Comparison of ENCODE assay signal across 10 mouse cellular contexts in the genomic region with DNA sequence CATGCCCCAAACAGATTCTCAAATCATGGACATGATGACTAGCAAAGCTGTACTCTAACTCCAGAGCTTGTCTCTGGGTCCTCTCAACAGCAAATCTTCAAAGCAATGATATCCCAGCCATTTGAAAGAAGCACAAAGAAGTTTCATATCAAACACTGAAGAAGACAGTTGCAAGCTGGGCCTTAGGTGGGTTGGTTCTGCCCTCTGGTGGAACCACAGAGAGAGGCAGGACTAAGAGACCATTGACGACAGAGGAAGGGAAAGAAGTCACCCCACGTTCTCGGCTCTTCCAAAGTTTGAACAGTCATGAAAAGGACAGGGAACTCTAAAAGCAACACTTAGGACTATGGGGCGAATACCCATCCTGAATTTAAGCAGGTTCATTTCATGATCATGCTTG. TPM values are rescaled to one million over a fixed set of nuclear protein-coding genes. Genes with fewer than 3 reads are reported as not detected.
DNase-seq lines count a peak whose midpoint lies in the region; ATAC-seq and TF ChIP-seq lines count a peak whose summit lies in the region.
"Had no signal": no experiment of that assay in that cellular context is flagged by ENCODE, and none has a peak within 500 bp of the region (broad histone marks: within the 10 kb centered on the region; RNA-seq: fewer than 3 reads in every experiment).

No protein-coding gene starts in this region.

- no peaks in the 10 kb centered on the region for H3K4me1 ChIP-seq in kidney, postnatal 0 days (replicated peaks; ENCODE audit: insufficient read depth, low read length)
- no peaks in the 10 kb centered on the region for H3K4me1 ChIP-seq in kidney, embryonic 15.5 days
- H3K4me1 ChIP-seq in ES-Bruce4 (ENCODE audit: control insufficient read depth, insufficient read depth, low read length), result no peaks in the 10 kb centered on the region
- H3K4me1 ChIP-seq in limb, embryonic 10.5 days, result no peaks in the 10 kb centered on the region
- H3K4me1 ChIP-seq: liver, embryonic 13.5 days had no signal

- H3K4me2 ChIP-seq in kidney, postnatal 0 days (ENCODE audit: low read length), result no peak overlapping the region
- no peak overlapping the region for H3K4me2 ChIP-seq in kidney, embryonic 15.5 days
- H3K4me2 ChIP-seq: liver, embryonic 13.5 days had no signal

- no peak for TF ChIP-seq POLR2A in ES-Bruce4 (IDR thresholded peaks at IDR 0.05; ENCODE audit: insufficient read depth, low read length)

- ATAC-seq in kidney, postnatal 0 days (replicated peaks; ENCODE audit: low FRiP score, low read depth), result no peak
- no peak for ATAC-seq in kidney, embryonic 15.5 days (replicated peaks; ENCODE audit: low FRiP score)
- ATAC-seq in granulocyte monocyte progenitor cell, adult 5-6 weeks (replicated peaks; ENCODE audit: poor library complexity, severe bottlenecking), result peak; percentile 73

- peak; percentile 80 for TF ChIP-seq CTCF in kidney, postnatal 0 days (IDR thresholded peaks at IDR 0.05; ENCODE audit: low read depth)
- TF ChIP-seq CTCF in C2C12 (IDR thresholded peaks at IDR 0.05; ENCODE audit: control insufficient read depth, insufficient read depth, insufficient read length), result peak; percentile 21
- TF ChIP-seq CTCF in ES-Bruce4 (IDR thresholded peaks at IDR 0.05; ENCODE audit: low read depth, low read length), result peak; percentile 80

- no peak overlapping the region for H3K27ac ChIP-seq in kidney, postnatal 0 days
- H3K27ac ChIP-seq in kidney, embryonic 15.5 days, result no peak overlapping the region
- no peak overlapping the region for H3K27ac ChIP-seq in ES-Bruce4 (ENCODE audit: insufficient read depth, low read length)
- H3K27ac ChIP-seq in limb, embryonic 10.5 days, result no peak overlapping the region
- H3K27ac ChIP-seq: liver, embryonic 13.5 days had no signal

- no peak overlapping the region for H3K4me3 ChIP-seq in kidney, postnatal 0 days (replicated peaks; ENCODE audit: low read depth, low read length)
- no peak overlapping the region for H3K4me3 ChIP-seq in kidney, embryonic 15.5 days (replicated peaks)
- H3K4me3 ChIP-seq in C2C12 (ENCODE audit: insufficient read depth, poor library complexity, severe bottlenecking) (no peak overlapping the region), ES-Bruce4 (ENCODE audit: low read depth, low read length) (no peak overlapping the region)
- H3K4me3 ChIP-seq in limb, embryonic 10.5 days, result no peak overlapping the region
- H3K4me3 ChIP-seq: erythroblast, embryonic 14.5 days; liver, embryonic 13.5 days had no signal

- no peaks in the 10 kb centered on the region for H3K27me3 ChIP-seq in kidney, postnatal 0 days (ENCODE audit: insufficient read depth, low read length)
- H3K27me3 ChIP-seq in kidney, embryonic 15.5 days, result no peaks in the 10 kb centered on the region
- H3K27me3 ChIP-seq in C2C12 (ENCODE audit: control insufficient read depth, insufficient read depth, insufficient read length) (peaks cover 3% of the 10 kb centered on the region), ES-Bruce4 (ENCODE audit: control insufficient read depth, insufficient read depth, low read length, poor library complexity, severe bottlenecking) (no peaks in the 10 kb centered on the region)
- no peaks in the 10 kb centered on the region for H3K27me3 ChIP-seq in limb, embryonic 10.5 days (ENCODE audit: low read depth, poor library complexity, severe bottlenecking)
- H3K27me3 ChIP-seq: liver, embryonic 13.5 days had no signal

- H3K79me2 ChIP-seq in C2C12 (ENCODE audit: control insufficient read depth, insufficient read depth), result no peaks in the 10 kb centered on the region

- DNase-seq in kidney, postnatal 0 days (ENCODE audit: low spot score), result peak; percentile 42
- peak; percentile 37 for DNase-seq in retina, postnatal 1 day
- DNase-seq in cerebellum, adult 8-10 months, result no peak
- DNase-seq in limb, embryonic 10.5 days (ENCODE audit: low spot score), result no peak
- DNase-seq: liver, embryonic 13.5 days had no signal

- TF ChIP-seq EP300 in ES-Bruce4 (IDR thresholded peaks at IDR 0.05; ENCODE audit: insufficient read depth, low read depth, low read length), result no peak

- H3K9me3 ChIP-seq in kidney, postnatal 0 days (replicated peaks; ENCODE audit: low read length), result no peaks in the 10 kb centered on the region
- H3K9me3 ChIP-seq in kidney, embryonic 15.5 days (replicated peaks), result no peaks in the 10 kb centered on the region
- no peaks in the 10 kb centered on the region for H3K9me3 ChIP-seq in ES-Bruce4 (replicated peaks; ENCODE audit: control insufficient read depth, insufficient read depth, low read length, poor library complexity, severe bottlenecking)
- H3K9me3 ChIP-seq in limb, embryonic 10.5 days (replicated peaks), result no peaks in the 10 kb centered on the region
- H3K9me3 ChIP-seq: liver, embryonic 13.5 days had no signal

- H3K36me3 ChIP-seq in kidney, postnatal 0 days (ENCODE audit: insufficient read depth, low read length), result no peaks in the 10 kb centered on the region
- H3K36me3 ChIP-seq in kidney, embryonic 15.5 days, result no peaks in the 10 kb centered on the region
- H3K36me3 ChIP-seq in C2C12 (ENCODE audit: control insufficient read depth, insufficient read depth) (no peaks in the 10 kb centered on the region), ES-Bruce4 (ENCODE audit: control insufficient read depth, insufficient read depth, low read length, poor library complexity, severe bottlenecking) (no peaks in the 10 kb centered on the region)
- no peaks in the 10 kb centered on the region for H3K36me3 ChIP-seq in limb, embryonic 10.5 days
- H3K36me3 ChIP-seq: liver, embryonic 13.5 days had no signal

- H3K79me3 ChIP-seq in C2C12 (ENCODE audit: low read depth), result no peaks in the 10 kb centered on the region

- H3ac ChIP-seq in C2C12 (ENCODE audit: control insufficient read depth, insufficient read length, low read depth), result no peak overlapping the region

- WGBS in kidney, postnatal 0 days, result 19% methylated on average over 4 of the region's 4 CpGs
- WGBS in kidney, embryonic 15.5 days, result 19% methylated on average over 4 of the region's 4 CpGs
- 28% methylated on average over 4 of the region's 4 CpGs for WGBS in limb, embryonic 10.5 days

- no peak overlapping the region for H3K9ac ChIP-seq in kidney, postnatal 0 days (ENCODE audit: low read depth, low read length)
- no peak overlapping the region for H3K9ac ChIP-seq in kidney, embryonic 15.5 days
- H3K9ac ChIP-seq in ES-Bruce4 (ENCODE audit: low read depth, poor library complexity, severe bottlenecking), result no peak overlapping the region
- H3K9ac ChIP-seq: liver, embryonic 13.5 days had no signal

TF ChIP-seq in C2C12, 6 proteins besides CTCF, POLR2A, EP300 and RAD21:
- no peak for TF ChIP-seq MYOD1 (IDR thresholded peaks at IDR 0.05; ENCODE audit: control insufficient read depth, insufficient read length, low read depth)
- TF ChIP-seq MAX (IDR thresholded peaks at IDR 0.05), result no peak
- no peak for TF ChIP-seq MYOG (IDR thresholded peaks at IDR 0.05; ENCODE audit: control insufficient read depth, extremely low read depth, insufficient read length)
- no peak for TF ChIP-seq CEBPB (IDR thresholded peaks at IDR 0.05; ENCODE audit: low read depth)
- TF ChIP-seq FOSL1 (IDR thresholded peaks at IDR 0.05; ENCODE audit: insufficient read depth, low read length, poor library complexity, severe bottlenecking), result no peak
- TF ChIP-seq USF1 (IDR thresholded peaks at IDR 0.05; ENCODE audit: low read depth), result no peak

RNA-seq across cellular contexts. Expression of a gene that starts 18.5 kb away (rescaled TPM):
- 29.3 and 38.3 TPM in 2 replicates for polyA plus RNA-seq in kidney, postnatal 0 days (2015; fragmentation: Nextera tagmentation; extraction: Ambion mirVana)
- polyA plus RNA-seq in kidney, embryonic 15.5 days (2015; fragmentation: Nextera tagmentation; extraction: Ambion mirVana), result 75.5 and 79.6 TPM in 2 replicates
- polyA plus RNA-seq in C2C12 (2012; fragmentation: generic; extraction: Trizol) (19.9 TPM), ES-Bruce4 (2011; ENCODE audit: insufficient read depth, insufficient read length, low read depth, missing spikeins) (82.6 and 90.1 TPM in 2 replicates)
- 29.8 and 59.8 TPM in 2 replicates for total RNA-seq in granulocyte monocyte progenitor cell, adult 5-6 weeks (2014; fragmentation: Nextera tagmentation)
- 49.0 and 57.4 TPM in 2 replicates for total RNA-seq in granulocyte monocyte progenitor cell, adult 5-6 weeks (2017)
- polyA plus RNA-seq in limb, embryonic 10.5 days (2016; fragmentation: Nextera tagmentation; extraction: Ambion mirVana), result 106 and 125 TPM in 2 replicates

RNA-seq across cellular contexts. Expression of a gene that starts 36.8 kb away (rescaled TPM):
- polyA plus RNA-seq in kidney, postnatal 0 days (2015; fragmentation: Nextera tagmentation; extraction: Ambion mirVana), result 13.1 and 13.3 TPM in 2 replicates
- 14.5 and 15.3 TPM in 2 replicates for polyA plus RNA-seq in kidney, embryonic 15.5 days (2015; fragmentation: Nextera tagmentation; extraction: Ambion mirVana)
- polyA plus RNA-seq in C2C12 (2012; fragmentation: generic; extraction: Trizol) (2.9 TPM), ES-Bruce4 (2011; ENCODE audit: insufficient read depth, insufficient read length, low read depth, missing spikeins) (11.2 and 12.0 TPM in 2 replicates)
- total RNA-seq in granulocyte monocyte progenitor cell, adult 5-6 weeks (2014; fragmentation: Nextera tagmentation), result 8.7 and 18.6 TPM in 2 replicates
- total RNA-seq in granulocyte monocyte progenitor cell, adult 5-6 weeks (2017), result 33.5 and 34.2 TPM in 2 replicates
- 11.5 and 12.6 TPM in 2 replicates for polyA plus RNA-seq in limb, embryonic 10.5 days (2016; fragmentation: Nextera tagmentation; extraction: Ambion mirVana)

Comparison
In these comparisons a context has a peak if more than half of its experiments do, and no peak if none do; other contexts are left out.
1. DNase-seq: peak in kidney, postnatal 0 days (single experiment) and retina, postnatal 1 day (single experiment); none in cerebellum, adult 8-10 months (single experiment) and limb, embryonic 10.5 days (single experiment).
2. CTCF ChIP-seq: peak in every context shown above with its lines; median percentile 80 in kidney, postnatal 0 days; 80 in ES-Bruce4; 21 in C2C12.